Mouse (Mus musculus) frontal cortex, postnatal 10 days (tissue): ENCODE results near the gene Mr1.
A peak's percentile ranks its signal among the peaks of the same experiment; 100 is the strongest.
"Not testable (repeated sequence)": the region's sequence is repeated elsewhere in the genome, so short reads cannot be mapped to it uniquely, and the experiment has no call there.

Source experiments
- DNase-seq, 2 experiments: peaks; one replicate each; pipeline ENCODE4 v3.0.0; 2022; ENCODE audit warnings: low spot score in 2 of 2, mixed read lengths in 1 of 2

The Mr1 gene

DNA sequence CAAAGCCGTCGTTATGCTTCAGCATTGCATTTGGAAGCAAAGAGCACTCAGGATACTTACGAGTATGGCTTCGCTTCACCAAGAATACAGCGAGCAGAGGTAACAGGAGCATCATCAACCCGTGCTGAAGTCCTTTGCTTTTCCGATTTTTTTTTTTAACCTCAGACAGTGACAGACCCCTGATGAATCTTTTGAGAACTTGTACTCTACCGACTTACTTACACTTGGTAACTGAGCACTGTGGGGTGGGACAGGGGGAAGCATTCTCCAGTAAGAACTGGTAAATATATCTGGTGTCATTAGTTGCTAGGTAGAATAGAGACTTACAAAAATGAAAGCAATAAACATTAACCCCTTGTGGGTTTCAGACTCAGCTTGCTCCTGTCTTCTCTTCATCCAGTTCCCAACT, at the start of gene Mr1:
Gene Mr1, minus strand, starts transcription at position 243 of the 409 bp plus-strand sequence.
- DNase-seq = peak; percentile 18 to 42

DNA sequence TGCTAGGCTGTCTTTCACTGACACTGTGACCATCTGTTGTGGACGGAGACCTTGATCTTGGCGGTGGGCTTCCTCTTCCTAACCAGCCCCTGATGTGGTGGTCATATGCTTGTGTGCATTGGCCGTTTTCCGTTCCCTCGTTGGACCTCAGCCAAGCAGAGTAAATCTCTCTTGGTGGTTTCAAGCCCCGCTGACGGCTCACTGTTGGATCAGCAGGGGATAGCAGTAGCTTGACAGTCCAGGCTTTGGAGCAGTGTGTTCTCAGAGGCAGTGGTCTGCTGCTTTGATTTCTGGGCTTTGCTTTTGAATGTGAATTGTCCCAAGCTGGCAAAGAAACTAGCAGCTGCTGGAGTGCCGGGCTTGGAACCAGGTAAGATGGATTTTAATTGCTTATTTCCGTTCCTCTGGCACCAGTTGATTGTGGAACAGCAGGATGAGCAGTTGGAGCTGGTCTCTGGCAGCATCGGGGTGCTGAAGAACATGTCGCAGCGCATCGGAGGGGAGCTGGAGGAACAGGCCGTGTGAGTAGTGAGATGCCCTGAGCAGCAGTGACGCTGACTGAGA, 46.3 kb upstream of the Mr1 start:
- peak in 1 of 2 experiments; percentile 13 for DNase-seq

DNA sequence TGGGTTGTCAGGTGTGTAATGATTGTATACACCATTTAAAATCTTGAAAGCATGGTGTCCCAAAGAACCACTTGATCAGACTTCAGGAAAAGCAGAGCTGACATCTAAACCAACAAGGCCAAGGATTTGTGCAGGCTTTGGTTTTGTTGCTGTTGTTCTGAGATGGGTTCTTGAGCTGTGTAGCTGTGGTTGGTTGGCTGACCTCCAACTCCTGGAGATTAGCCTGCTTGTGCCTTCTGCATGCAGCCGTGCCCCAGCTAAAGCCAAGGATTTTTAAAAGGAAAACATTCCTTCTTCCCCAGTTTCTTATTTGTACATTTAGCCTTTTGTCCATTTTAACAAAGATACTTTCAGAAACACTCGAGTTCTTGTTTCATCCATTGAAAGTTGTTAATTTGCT, 45.1 kb upstream of the Mr1 start:
- no peak for DNase-seq

DNA sequence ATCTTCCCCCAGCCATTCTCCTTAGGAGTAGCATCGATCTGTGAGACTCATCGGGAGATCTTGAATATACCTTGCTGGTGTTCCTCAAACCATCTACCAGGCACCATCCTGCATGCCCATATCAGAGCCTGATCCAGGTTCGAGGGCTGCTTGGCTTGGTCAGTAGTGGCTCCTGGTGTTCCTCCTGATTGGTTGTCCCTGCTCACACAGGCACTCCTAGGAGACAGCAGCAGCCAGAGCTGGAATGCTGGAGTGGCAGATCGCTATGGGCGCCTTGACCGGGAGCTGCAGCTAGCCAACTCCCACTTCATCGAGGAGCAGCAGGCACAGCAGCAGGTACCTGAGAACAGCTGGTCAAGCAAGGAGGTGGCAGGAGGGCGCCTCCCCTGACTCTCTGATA, 44.6 kb upstream of the Mr1 start:
- no peak for DNase-seq

DNA sequence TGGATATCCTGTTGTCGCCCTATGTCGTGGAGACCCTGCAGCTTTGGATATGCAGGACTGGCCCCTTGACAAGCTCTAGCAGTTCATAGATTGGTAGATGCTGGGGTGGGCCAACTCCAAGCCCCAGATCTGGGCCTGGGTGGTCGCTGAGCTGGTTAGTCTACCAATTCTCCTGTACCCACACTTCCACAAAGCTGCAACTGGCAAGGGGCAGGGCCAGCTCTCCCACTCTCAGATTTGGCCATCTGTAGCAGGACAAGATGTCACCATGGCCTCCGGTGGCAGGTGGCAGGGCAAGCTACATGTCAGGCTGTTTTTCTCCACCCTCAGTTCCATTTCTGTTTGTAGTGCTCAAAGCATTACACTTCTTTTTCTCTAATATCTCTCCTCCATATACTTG, 42.0 kb upstream of the Mr1 start:
- DNase-seq = no peak

DNA sequence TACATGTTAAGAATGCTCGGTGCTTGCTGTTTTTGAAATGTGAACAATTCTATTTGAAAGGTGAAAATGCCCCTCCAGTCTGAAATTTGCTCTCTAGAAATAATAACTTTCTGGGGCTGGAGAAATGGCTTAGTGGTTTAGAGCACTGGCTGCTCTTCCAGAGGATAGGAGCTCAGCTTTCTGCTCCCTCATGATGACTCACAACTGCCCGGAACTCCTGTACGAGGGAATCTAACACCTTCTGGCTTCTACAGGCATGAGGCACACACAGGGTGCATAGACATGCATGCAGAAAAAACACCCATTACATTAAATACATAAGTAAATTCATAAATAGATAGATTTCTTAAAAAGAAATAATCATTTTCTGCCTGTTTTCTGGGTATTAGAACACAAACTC, 37.6 kb upstream of the Mr1 start:
- DNase-seq = no peak

DNA sequence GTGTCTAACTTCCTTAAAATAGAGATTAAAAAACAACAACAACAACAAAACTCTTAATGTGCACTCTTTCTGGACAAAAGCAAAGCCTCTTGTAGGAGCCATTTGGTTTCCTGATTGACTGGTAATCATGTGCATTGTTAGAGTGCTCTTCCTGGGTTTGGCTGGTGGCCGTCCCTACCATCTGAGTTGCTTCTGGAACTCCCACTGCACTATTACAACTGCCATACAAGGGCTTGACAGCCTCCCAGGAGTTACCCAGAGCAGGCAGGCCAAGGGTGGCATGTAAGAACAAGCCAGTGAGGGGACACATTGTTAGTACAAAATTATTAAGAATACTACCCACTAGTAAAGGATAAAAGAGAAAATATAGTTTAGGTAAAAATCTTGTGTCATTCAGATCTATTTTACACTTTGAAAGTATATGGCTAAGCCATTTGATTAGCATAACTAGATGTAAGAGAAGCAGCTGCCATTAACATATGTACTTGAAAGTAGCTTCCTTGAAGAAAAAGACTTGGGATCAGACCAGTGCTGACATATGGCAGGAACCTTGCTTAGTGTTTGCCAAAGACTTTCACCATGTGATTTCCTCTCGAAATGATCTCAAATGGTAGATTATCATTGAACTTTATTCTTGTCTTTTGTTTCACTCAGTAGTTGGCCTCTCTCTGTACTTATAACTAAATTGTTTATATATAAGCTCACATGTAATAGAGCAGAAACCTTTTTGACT, 31.7 kb upstream of the Mr1 start:
- DNase-seq = no peak

DNA sequence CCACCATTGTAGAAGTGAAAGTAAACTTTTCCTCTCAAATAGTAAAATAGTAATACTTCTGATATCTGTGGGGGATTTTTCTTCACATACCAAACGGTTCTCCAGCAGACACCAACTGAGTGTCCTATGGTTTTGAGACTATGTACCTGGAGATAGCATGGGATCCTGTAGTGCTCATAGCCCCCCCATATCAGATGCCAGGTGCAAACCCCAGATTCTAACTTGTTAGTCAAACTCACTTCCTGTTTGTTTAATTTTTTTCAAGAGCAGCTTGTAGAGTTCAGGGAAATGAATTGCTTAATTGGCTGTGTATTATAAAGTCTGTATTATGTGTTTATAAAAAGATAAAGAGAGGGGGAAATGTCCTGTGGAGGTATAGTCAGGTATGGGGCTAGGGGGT, 27.8 kb upstream of the Mr1 start:
- no peak for DNase-seq

DNA sequence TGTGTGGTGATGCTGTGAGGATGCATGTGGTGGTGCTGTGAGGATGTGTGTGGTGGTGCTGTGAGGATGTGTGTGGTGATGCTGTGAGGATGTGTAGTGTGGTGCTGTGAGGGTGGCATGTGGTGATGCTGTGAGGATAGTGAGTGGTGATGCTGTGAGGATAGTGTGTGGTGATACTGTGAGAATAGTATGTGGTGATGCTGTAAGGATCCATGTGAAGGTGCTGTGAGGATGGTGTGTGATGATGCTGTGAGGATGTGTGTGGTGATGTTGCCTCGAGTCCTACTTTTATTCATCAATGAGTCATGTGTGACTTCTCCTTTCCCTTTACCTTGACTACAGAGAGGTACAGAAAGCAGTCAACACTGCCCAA, 27.0 kb upstream of the Mr1 start:
- DNase-seq = not testable (repeated sequence)

DNA sequence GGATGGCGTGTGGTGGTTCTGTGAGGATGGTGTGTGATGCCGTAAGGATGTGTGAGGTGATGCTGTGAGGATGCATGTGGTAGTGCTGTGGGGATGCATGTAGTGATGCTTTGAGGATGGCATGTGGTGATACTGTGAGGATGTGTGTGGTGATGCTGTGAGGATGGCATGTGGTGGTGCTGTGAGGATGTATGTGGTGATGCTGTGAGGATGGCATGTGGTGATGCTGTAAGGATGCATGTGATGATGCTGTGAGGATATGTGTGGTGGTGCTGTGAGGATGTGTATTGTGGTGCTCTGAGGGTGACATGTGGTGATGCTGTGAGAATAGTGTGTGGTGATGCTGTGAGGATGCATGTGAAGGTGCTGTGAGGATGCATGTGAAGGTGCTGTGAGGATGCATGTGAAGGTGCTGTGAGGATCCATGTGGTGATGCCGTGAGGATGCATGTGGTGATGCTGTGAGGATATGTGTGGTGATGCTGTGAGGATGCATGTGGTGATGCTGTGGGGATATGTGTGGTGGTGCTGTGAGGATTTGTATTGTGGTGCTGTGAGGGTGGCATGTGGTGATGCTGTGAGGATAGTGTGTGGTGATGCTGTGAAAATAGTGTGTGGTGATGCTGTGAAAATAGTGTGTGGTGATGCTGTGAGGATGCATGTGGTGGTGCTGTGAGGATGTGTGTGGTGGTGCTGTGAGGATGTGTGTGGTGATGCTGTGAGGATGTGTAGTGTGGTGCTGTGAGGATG, 26.5 kb upstream of the Mr1 start:
- no peak for DNase-seq

DNA sequence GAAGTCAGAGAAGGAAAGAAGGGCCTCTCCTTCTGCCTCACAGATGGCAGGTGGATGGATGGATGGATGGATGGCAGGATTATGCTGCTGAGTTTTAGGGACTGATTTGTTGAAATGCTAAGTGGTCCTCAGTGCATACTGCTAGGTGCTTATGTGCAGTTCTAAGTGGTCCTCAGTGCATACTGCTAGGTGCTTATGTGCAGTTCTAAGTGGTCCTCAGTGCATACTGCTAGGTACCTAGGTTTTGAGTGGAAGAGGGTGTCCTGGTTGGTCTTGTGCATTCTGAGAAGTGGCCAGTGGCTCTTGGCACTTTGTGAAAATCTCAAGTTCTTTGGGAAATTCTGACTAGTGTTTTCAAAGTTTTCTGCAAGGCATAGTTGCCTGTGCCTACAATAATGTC, 23.3 kb upstream of the Mr1 start:
- DNase-seq = no peak

DNA sequence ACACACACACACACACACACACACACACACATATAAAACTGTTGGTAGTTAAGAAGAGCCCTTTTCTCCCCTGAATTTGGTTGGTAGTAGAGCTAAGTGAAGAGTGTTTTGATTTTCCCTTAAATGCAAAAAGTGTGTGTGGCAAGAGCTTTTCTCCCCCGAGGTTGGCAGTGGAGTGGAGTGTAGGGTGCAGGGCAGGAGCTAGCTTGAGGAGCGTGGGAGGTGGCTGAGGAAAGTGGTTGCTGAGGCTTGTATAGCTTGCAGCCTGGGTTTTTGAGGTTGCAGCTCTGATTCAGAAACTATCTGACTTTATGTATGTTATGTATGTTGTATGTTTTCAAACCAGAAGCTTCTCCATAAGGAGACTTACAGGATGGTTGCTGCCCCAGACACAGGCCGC, 20.8 kb upstream of the Mr1 start:
- no peak for DNase-seq

DNA sequence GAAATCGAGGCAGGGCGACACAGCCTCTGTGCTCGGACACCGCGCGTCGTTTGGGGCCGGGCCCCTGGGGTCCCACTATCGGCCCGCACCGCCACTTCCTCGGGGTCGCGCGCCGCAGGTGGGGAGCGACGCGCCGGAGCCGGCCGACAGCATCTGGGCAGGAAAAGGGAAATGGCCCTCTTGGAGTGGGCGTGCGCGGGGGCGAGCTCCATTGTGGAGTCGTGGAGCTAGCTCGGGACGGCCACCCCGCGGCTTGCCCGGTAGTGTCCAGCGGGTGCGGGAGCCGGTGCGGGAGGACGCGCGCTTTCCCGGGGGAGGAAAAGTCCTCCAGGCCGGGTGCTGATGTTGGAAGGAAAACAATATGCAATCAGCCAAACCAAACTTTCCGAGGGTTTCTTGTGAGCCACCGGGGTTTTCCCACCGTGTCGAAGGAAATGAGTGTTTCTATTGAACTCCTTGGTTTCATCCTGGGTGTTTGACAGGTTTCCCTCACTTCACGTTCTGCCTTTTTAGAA, 12.4 kb upstream of the Mr1 start:
- peak; percentile 48 to 62 for DNase-seq

DNA sequence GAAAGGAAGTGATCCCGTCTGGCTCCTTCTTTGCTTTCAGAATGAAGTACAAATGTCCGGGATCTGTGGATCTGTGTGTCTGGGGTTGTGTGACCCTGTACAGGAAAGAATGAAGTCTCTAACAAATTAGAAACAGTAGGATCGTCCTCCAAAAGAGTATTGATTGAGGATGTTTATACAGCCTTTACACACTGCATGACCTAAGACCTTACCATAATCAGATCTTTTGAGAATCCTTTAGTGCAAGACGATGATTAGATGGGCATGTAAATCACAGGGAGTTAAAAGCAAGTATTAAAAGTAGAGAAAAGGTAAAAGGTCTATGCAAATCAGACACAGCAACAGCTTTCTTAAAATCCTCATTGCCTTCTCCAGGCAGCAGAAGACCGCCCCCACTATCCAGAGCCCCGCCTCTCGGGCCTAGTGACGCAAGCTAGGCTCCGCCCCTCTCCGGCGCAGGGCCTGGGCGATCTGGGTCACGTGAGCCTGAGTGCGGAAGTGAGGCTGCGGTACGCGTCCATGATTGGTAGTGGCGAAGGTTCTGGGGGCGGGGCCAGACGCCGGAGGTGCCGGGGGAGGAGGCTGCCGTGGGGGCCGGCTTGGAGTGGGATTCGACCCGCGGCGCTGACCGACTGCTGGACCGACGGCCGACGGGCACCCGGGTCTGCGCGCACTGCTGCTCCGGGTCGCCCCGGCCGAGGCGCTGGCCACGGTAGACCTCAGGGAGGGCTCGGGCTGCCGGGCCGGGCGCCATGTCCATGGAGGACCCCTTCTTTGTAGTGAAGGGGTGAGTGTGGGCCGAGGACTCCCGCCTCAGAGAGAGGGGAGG, 11.7 kb upstream of the Mr1 start, which contains the start of gene Stx6:
Gene Stx6, plus strand, starts transcription at position 575 of the 829 bp plus-strand sequence.
- DNase-seq = peak; percentile 95 to 98

DNA sequence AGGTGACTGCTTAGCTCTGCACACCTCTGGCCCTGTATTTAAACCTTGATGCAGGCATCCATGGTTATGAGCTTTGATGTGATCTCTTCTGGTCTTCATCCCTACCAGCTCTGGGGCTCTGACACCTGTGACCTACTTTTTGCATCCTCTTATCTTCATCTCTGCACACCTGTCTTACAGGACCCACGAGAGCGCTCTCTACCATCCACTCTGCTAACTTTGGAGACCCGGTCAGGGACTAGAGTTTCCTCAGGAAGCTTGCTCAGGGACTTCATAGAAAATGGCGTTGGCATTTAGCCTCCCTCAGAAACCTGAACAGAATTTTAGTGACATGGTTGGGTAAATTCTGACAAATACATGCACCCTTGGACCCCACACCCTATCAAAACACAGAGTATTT, 7.3 kb upstream of the Mr1 start:
- DNase-seq = no peak

DNA sequence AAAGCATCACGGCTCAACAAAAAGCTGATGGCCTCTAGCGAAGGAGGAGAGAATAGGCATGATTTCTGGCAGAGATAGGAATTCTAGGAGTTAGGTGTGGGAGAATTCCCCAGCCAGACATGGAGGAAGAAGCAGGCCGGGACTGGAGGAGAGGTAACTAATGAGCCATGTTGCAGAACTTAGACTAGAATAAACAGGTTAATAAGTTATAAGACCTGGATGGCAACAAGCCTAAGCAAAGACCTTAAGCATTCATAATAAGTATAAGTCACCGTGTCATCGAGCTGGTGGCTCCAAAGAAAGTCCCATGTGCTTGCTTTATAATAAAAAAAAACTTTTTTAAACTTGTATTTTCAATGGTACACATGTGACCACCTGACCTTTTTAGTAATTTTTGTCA, 4.2 kb upstream of the Mr1 start:
- DNase-seq = no peak

DNA sequence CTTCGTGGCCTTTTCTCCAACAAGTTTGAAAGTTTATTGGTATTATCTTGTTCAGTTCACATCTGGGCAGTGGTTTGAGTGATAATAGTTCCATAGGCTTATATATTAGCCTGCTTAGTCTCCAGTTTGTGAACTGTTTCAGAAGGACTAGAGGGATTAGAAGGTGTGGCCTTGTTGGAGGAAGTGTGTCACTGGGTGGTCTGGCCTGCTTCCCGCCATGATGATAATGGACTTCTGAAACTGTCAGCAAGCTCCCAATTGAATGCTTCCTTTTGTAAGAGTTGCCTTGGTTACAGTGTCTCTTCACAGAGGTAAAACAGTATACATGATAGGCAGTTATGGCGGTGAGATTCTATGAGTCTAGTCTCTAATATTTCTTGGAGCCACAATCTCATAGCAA, 2.8 kb upstream of the Mr1 start:
- DNase-seq = no peak

DNA sequence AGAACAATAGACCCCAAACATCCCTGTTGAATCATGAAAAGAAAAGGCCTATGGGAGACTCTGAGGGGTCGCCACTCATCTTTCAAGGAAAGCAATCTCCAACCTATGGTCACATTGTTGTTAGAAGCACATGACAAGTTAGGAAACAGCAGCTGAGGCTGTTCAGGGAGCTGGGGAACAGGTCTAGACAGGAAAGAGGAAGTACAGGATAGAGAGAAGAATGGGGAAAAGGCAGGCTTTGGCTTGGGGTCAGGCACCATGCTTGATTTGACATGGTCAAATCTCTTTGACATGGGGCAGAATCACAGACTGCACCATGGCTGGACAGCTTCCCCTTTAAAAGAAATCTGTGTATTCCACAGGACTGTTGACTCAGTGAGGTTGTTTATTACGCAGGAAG, 614 bp upstream of the Mr1 start:
- no peak for DNase-seq

DNA sequence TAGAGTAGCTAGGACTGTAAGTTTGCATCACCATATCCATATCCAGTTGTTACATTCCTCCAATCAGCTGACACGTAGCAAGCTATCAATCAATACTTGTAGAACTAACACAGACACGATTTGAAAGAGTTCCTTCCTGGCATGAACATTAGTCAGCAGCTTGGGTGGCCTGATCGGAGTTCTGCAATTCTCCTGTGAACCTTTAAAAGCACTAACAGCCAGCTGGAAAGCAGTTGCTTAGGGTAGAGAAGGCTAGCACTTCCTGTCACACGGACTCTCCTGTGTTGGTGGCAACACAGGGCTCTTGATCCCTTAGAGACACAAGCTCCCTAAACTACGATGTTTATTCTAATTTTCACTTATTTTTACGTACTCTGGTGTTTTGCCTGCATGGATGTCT, 994 bp downstream of the Mr1 start:
- DNase-seq = no peak

DNA sequence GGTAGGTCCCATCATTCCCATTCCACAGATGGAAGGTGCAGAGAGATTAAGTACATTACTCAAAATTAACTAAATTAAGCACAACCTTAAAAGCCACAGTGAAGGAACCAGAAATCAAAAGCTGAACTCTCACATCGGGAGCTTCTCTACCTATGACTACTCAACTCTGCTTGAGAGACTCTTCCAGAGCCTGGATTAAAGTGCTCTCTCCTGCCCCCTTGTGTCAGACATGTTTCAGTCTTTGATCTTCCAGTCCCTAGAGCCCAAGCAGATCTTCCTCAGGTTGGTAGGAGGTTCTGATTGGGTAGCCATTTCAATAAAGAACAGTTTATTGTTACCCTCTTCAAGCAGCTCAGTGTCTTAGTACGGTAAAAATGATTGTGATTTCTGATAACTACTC, 6.5 kb downstream of the Mr1 start:
- DNase-seq = peak in 1 of 2 experiments; percentile 24

DNA sequence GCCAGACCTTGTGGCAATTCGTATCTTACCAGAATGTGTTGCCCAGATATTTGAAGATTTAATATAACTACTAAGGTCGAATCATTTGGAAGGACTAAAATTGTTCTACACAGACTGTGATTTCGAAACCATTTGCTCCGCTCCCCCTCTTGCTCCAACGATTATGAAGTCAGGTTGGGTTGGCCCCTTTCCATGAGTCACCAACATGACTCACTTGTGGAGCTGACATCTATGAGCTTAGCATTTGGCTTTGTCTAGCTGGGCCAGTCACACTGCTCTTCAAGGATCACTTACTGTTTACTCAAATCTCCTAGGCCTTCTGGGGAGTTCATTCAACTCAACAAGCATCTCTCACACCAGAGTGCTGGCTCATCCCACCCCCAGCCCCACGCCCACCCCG, 7.8 kb downstream of the Mr1 start:
- no peak for DNase-seq

DNA sequence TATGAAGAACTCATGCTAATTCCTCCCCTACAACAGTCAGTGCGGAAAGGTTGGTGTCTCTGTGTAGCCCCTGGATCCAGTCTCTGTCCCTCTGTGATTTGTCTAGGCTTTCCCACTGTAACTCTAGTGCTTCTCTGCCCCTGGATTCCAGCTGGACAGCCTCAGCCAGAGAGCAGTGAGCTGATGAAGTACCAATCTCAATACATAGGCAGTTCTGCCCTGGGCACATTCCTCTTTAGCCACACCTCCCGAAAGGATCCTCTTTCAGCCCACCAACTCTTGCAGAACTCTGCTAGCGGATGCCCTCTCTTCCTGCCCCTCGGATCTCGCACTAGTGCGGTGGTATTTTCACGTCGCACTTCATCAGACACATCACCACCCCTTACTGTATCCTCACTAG, 11.7 kb downstream of the Mr1 start:
- DNase-seq = no peak
